Mouse (Mus musculus) telencephalon, adult 2 months (tissue): ENCODE results near the gene Mtus2.

Experiments
- DNase-seq: peaks from one replicate; pipeline ENCODE4 v3.0.0-alpha.2; 2011; ENCODE audit warnings: low read depth, low spot score

Gene Mtus2

GRCm38 (mm10) chr5:148041661-148042060 lies 84.5 kb downstream of the Mtus2 start:
- DNase-seq, result no peak

GRCm38 (mm10) chr5:148048200-148048599 lies 91.1 kb downstream of the Mtus2 start:
- no peak for DNase-seq

DNA sequence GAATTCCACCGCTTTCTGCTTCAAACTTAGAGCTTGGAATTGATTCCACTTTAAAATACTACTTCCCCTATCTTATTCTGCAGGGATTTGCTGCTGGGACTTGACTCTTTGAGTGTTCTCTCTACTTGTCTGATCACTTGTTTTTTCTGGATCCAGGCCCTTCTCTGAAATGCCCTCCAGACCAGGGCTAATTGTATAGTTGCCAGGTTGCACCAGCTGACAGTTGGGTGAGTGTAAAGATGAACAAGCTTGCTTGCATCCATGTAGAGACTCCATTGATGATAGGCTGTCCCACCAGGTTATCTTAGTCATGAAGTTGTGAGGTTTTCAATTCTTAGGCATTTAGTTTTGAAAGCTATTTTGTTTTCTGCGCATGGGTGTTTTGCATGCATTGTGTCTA lies 92.2 kb downstream of the Mtus2 start:
- DNase-seq, result no peak

GRCm38 (mm10) chr5:148052846-148053608 lies 95.9 kb downstream of the Mtus2 start:
- DNase-seq, result peak; percentile 40

- DNase-seq, result no peak
Observed at GRCm38 (mm10) chr5:148053609-148053990, 96.5 kb downstream of the Mtus2 start.

GRCm38 (mm10) chr5:148056831-148057230 lies 99.7 kb downstream of the Mtus2 start:
- no peak for DNase-seq

DNA sequence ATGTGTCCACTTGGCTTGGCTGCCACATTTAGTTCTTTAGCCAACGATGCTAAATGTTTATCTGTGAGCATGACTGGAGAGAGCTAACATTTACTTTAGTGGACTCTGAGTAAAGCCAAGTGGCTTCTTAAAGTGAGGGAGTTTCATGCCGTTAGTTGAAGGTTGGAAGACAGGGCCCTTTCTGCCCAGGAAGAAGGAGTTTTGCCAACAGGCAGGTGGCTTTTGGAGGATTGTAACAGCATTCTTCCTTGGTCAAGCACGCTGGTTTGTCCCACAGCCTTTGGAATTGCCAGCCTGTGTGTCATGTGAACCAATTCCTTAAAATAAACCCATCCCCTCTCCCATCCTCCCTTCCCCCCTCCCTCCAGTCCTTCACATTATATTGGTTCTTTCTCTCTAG lies 100.3 kb downstream of the Mtus2 start:
- no peak for DNase-seq

GRCm38 (mm10) chr5:148059339-148059738 lies 102.2 kb downstream of the Mtus2 start:
- DNase-seq, result no peak

GRCm38 (mm10) chr5:148061869-148062268 lies 104.7 kb downstream of the Mtus2 start:
- DNase-seq, result no peak

GRCm38 (mm10) chr5:148063745-148064144 lies 106.6 kb downstream of the Mtus2 start:
- no peak for DNase-seq

DNA sequence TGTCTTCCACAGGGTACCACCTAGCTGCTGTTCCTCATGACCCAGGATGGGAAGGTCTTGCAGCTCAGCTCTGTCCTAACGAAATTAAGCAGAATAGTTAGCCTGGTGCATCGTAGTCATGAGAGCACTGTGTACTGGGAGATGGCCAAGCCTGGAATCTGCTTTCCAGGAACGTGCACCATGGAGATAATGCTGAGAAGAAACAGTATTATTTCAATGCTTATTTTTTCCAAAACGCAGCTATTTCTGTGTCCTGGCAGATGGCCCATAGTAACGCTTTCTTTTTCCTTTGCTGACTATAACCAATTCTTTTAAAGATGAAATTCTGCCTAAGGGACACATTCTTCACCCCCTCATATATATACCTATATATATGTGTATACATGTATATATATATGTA lies 108.1 kb downstream of the Mtus2 start:
- DNase-seq, result peak; percentile 23

DNA sequence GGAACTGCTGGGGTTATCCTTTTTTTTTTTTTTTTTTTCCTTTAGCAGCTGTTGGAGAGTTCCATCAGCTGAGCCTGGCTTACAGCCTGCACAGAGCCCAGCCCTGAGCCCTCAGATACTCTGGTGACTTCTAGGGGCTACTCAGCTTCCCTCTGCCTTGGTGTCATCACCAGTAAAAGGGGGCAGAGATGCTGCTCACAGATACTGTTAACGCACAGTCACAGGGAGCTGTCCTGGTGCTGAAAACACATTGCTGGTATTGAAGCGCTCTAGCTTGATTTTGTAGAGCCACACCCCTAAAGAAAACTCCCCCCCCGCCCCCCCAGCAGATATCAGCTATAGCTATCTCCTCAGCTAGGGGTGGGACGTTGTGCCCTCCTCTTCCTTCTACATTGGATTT lies 112.8 kb downstream of the Mtus2 start:
- no peak for DNase-seq

DNA sequence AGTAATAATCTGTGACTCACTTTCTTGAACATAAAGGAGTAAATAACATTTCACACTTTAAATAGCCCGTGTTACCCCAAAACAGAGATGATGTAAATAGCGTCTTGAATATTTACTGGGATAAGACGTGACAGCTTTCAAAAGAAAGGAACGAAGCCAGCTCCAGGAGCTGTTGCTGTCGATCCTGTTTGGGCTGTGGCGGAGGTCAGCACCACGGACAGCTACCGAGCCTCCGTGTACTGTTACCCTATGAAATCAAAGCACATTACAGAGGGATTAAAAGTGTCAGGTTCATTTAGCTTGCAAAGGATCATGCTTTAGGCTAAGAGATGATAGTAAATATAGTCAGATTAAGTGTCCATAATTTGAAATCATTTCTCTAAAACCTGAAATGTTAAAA lies 114.7 kb downstream of the Mtus2 start:
- DNase-seq, result no peak

DNA sequence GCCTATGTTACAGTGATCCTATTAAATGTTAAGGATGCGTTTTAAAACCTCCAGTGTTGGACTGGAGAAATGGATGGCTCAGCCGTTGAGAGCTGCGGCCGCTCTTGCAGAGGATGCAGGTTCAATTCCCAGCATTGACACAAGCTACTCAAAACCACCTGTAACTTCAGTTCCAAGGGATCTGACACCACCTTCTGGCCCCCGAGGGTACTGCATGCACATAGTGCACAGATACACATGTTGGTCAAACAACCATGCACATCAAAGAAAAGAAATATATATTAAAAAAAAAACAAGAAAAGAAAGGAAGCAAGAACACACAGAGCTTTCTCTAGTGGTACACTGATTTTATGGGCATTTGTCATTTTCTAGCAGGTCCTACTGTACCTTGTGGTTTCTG lies 116.3 kb downstream of the Mtus2 start:
- DNase-seq, result no peak

DNA sequence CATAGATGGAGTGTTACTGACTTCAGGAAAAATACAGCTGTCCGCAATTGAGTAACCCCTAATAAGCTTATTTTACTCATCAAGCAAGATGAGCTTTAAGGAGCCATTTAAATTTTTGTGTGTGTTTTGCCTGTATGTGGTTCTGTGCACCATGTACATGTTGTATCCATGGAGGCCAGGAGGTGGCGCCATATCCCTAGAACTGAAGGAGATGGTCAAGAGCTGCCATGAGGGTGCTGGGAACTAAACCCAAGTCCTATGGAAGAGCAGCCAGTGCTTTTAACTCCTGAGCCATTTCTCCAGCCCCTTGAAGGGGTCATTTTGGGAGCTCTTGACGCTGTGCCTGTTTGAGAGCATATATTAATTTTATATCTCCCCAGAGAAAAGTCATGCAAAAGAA lies 122.6 kb downstream of the Mtus2 start:
- no peak for DNase-seq

- no peak for DNase-seq
Observed at GRCm38 (mm10) chr5:148083541-148083940, 126.4 kb downstream of the Mtus2 start.

DNA sequence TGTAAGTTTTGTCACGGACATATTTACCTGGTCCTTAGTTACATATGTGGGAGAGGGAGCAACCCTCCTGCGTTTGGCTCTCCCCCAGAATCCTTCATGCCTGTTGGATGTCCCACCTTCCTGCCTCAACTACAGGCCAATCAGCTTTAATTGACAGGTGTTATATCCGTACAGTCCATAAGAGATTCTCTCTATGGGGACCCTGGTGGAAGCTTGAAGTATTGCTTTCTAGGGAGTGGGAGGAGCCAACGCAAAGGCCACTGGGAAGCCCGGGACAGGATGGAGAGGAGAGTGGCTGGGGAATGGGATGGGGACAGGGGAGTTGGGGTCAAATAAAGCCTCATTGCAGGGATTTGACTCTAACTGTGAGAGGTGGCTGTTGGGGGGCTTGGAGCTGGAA lies 127.6 kb downstream of the Mtus2 start:
- DNase-seq, result no peak

- peak; percentile 23 for DNase-seq
Observed at GRCm38 (mm10) chr5:148087796-148088195, 130.7 kb downstream of the Mtus2 start.

DNA sequence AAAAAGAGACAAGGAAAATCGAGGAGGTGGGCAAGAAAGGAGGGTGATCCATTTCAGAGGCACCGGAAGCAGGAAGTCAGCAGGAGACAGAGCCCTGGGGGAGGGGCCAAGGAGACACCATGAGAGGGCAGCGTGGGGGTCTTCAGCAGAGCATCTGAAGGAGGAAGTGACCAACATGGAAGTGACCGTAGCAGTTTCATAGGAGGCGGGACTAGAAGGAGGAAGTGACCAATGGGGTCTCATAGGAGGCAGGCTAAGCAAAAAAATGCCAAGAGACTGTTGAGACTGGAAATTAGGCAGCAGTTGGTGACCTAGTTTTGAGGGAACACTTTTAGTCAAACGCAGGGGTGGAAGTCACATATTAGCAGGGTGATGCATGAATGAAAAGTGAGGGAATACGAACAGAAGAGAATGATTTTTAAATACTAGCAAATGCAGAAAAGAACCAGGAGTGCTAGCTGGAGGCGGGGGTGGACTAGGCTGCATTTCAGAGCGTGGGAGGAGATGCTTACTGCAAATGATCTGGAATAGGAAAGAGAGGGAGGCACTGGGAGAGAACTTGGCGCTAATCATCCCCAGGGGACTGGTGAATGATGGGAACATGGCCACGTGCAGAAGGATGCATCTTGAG lies 133.2 kb downstream of the Mtus2 start:
- peak; percentile 96 for DNase-seq

- DNase-seq, result peak; percentile 38
Observed at GRCm38 (mm10) chr5:148094640-148095039, 137.5 kb downstream of the Mtus2 start.

DNA sequence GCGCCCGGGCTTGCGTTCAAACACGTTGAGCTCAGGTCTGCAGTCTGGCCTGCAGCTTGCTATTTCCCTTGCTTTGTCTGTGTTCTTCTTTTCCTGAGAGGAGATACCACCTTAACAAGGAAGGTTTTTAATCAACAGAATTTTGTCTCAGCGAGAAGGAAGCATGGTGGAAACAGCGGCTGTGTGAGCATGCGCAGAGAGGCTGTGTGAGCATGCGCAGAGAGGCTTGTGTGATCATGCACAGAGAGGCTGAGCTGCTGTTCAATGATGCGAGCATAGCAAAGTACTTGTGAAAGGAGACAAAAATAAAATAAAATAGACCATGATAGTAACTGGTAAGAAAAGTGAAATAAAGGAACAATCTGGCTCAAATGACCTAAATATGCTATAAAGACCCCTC lies 142.2 kb downstream of the Mtus2 start:
- no peak for DNase-seq

DNA sequence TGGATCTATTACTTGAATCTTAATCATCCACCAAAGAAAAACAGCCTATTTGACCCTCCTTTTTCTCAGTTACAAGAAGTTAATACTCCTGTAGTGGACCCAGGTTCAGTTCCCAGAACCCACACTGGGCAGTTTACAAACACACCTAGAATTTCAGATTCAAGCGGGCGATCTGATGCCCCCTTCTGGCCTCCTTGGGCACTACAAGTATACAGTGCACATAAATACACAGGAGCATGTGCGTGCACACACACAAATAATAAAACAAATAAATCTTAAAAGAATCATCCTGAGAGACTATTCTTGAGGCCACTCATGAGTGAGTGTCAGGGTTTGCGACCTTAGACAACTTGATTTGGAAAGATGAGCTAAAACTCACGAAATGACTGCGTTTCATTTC lies 150.2 kb downstream of the Mtus2 start:
- no peak for DNase-seq

- no peak for DNase-seq
Observed at GRCm38 (mm10) chr5:148107890-148108289, 150.8 kb downstream of the Mtus2 start.
